Mouse (Mus musculus): ENCODE results near the gene Cd82.

DNA sequence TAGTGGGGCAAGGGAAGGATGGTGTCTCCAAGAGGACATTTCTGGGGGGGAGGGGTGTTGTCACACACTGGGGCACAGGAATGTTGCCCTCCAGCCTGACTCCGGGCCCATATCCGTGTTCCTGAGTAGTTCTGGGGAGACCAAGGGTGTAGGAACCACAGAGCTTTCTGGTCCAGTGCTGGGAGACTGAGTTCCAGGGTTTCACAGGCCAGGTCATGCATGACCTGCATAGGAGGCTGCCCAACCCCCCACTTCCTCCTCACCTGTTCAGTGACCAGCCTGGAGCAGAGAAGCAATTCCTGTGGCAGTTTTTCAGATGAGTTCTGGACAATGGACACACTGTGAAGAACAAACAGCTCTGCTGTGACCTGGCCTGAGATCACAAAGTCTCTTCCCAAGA lies 19.8 kb downstream of the Cd82 start:
- TF ChIP-seq CTCF (IDR thresholded peaks at IDR 0.05; ENCODE audit: borderline replicate concordance, extremely low read depth, insufficient read depth, insufficient read length) (no peak), POLR2A (IDR thresholded peaks at IDR 0.05; ENCODE audit: borderline replicate concordance, extremely low read depth, insufficient read depth, insufficient read length, poor library complexity, severe bottlenecking) (no peak)

All from brain, embryonic 14.5 days (tissue).